Mouse (Mus musculus) hindbrain, embryonic 10.5 days (tissue): ENCODE data around the gene Ska3. TPM values are rescaled to one million over a fixed set of nuclear protein-coding genes. Genes with fewer than 3 reads are reported as not detected.
A peak's percentile ranks its signal among the peaks of the same experiment; 100 is the strongest.
"Not testable (repeated sequence)": the region's sequence is repeated elsewhere in the genome, so short reads cannot be mapped to it uniquely, and the experiment has no call there.

Source experiments
- DNase-seq: peaks from one replicate; pipeline ENCODE4 v3.0.0-alpha.2; 2017; ENCODE audit warnings: low spot score
- H3K27ac ChIP-seq: fragments of 300-500 bp; sonication (generic); 2 replicates; pipeline ENCODE4 v1.5.1; 2016; ENCODE audit warnings: mild to moderate bottlenecking, moderate library complexity
- H3K27me3 ChIP-seq: fragments of 300-500 bp; sonication (generic); 2 replicates; pipeline ENCODE4 v1.6.1; 2016; ENCODE audit warnings: mild to moderate bottlenecking; ENCODE audit not compliant: poor library complexity, insufficient read depth, severe bottlenecking
- H3K36me3 ChIP-seq: fragments of 300-500 bp; sonication (generic); 2 replicates; pipeline ENCODE4 v1.6.1; 2016; ENCODE audit warnings: mild to moderate bottlenecking, moderate library complexity
- H3K4me1 ChIP-seq: fragments of 300-500 bp; sonication (generic); replicated peaks from 2 replicates; pipeline ENCODE4 v1.6.1; 2016; ENCODE audit warnings: mild to moderate bottlenecking
- H3K4me3 ChIP-seq: fragments of 300-500 bp; sonication (generic); 2 replicates; pipeline ENCODE4 v1.5.1; 2016; ENCODE audit warnings: mild to moderate bottlenecking, moderate library complexity
- H3K9me3 ChIP-seq: fragments of 300-500 bp; sonication (generic); 2 replicates; pipeline ENCODE4 v1.6.1; 2016; ENCODE audit warnings: mild to moderate bottlenecking, moderate library complexity
- WGBS: fragments of 180-500 bp; shearing (Covaris S2); methylation state at CpG from one replicate; pipeline ENCODE4 v1.1.7; 2016; 5-methylcytosine and 5-hydroxymethylcytosine counted together
- polyA plus RNA-seq: library from polyadenylated mRNA; unstranded; fragments of >200 nt; fragmentation: Nextera tagmentation; extraction: Ambion mirVana; gene quantifications from 2 replicates; pipeline ENCODE4 v1.2.1, GENCODE M21; 2016

Ska3 gene
- 43.7 and 51.5 TPM in 2 replicates for polyA plus RNA-seq

- H3K9me3 ChIP-seq = no peaks in the 10 kb centered on the region
- peak; percentile 95 for DNase-seq
- WGBS = under 1% methylated on average over 96 of the region's 96 CpGs
- H3K27ac ChIP-seq = peak within 1 kb of the TSS; percentile 97
- no peaks in the 10 kb centered on the region for H3K27me3 ChIP-seq
- peaks cover 32% of the 10 kb centered on the region for H3K36me3 ChIP-seq
- peaks cover 28% of the 10 kb centered on the region for H3K4me1 ChIP-seq
- H3K4me3 ChIP-seq = peak within 1 kb of the TSS; percentile 92
These were observed at the start of gene Ska3, which contains the start of gene Mrpl57 for GRCm38 (mm10) chr14:57825788-57826751. Gene Ska3, minus strand, starts transcription at chr14:57826185. Gene Mrpl57, plus strand, starts transcription at chr14:57826234.

- Histone ChIP-seq H3K36me3 (peaks cover 68% of the 10 kb centered on the region), H3K9me3 (no peaks in the 10 kb centered on the region), H3K27ac (no peak overlapping the region), H3K4me3 (no peak overlapping the region), H3K27me3 (no peaks in the 10 kb centered on the region), H3K4me1 (no peaks in the 10 kb centered on the region)
- DNase-seq = no peak
- 96% methylated on average over 3 of the region's 3 CpGs for WGBS
These were observed 40.8 kb upstream of the Ska3 start for GRCm38 (mm10) chr14:57866676-57867276.

GRCm38 (mm10) chr14:57865256-57865655 lies 39.3 kb upstream of the Ska3 start:
- Histone ChIP-seq H3K36me3 (peaks cover 74% of the 10 kb centered on the region), H3K27ac (no peak overlapping the region), H3K27me3 (no peaks in the 10 kb centered on the region), H3K9me3 (no peaks in the 10 kb centered on the region), H3K4me3 (no peak overlapping the region), H3K4me1 (no peaks in the 10 kb centered on the region)
- 97% methylated on average over 3 of the region's 3 CpGs for WGBS
- no peak for DNase-seq

GRCm38 (mm10) chr14:57863129-57863528 lies 37.1 kb upstream of the Ska3 start:
- Histone ChIP-seq H3K4me3 (no peak overlapping the region), H3K27me3 (no peaks in the 10 kb centered on the region), H3K9me3 (no peaks in the 10 kb centered on the region), H3K36me3 (peaks cover 74% of the 10 kb centered on the region), H3K27ac (no peak overlapping the region), H3K4me1 (no peaks in the 10 kb centered on the region)
- DNase-seq = no peak
- 89% methylated on average over 2 of the region's 2 CpGs for WGBS

- WGBS = 94% methylated on average over 4 of the region's 4 CpGs
- no peak overlapping the region for H3K4me3 ChIP-seq
- no peaks in the 10 kb centered on the region for H3K9me3 ChIP-seq
- H3K36me3 ChIP-seq = peaks cover 73% of the 10 kb centered on the region
- H3K4me1 ChIP-seq = no peaks in the 10 kb centered on the region
- H3K27ac ChIP-seq = no peak overlapping the region
- H3K27me3 ChIP-seq = no peaks in the 10 kb centered on the region
- no peak for DNase-seq
These were observed 36.0 kb upstream of the Ska3 start for GRCm38 (mm10) chr14:57861987-57862412.

GRCm38 (mm10) chr14:57859520-57859919 lies 33.5 kb upstream of the Ska3 start:
- DNase-seq = no peak
- no peaks in the 10 kb centered on the region for H3K27me3 ChIP-seq
- H3K4me3 ChIP-seq = no peak overlapping the region
- no peaks in the 10 kb centered on the region for H3K4me1 ChIP-seq
- H3K36me3 ChIP-seq = peaks cover 67% of the 10 kb centered on the region
- no peaks in the 10 kb centered on the region for H3K9me3 ChIP-seq
- H3K27ac ChIP-seq = no peak overlapping the region

GRCm38 (mm10) chr14:57858601-57859000 lies 32.6 kb upstream of the Ska3 start:
- DNase-seq = no peak
- Histone ChIP-seq H3K27ac (no peak overlapping the region), H3K36me3 (peaks cover 67% of the 10 kb centered on the region), H3K4me1 (no peaks in the 10 kb centered on the region), H3K27me3 (no peaks in the 10 kb centered on the region), H3K4me3 (no peak overlapping the region), H3K9me3 (no peaks in the 10 kb centered on the region)
- WGBS = 91% methylated on average over 2 of the region's 2 CpGs

DNA sequence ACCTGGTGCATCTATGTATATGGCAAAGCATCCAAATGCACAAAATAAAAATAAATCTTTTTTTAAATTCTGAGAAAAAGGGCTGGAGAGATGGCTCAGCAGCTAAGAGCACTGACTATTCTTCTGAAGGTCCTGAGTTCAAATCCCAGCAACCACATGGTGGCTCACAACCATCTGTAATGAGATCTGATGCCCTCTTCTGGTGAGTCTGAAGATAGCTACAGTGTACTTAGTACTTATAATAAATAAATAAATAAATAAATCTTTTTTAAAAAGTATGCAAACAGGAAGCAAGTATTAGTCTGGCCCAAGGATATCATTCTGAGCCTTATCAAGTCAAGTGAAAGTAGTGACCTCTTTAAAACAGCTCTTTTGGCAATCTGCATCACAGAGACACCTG lies 30.1 kb upstream of the Ska3 start:
- H3K4me3 ChIP-seq, DNase-seq, H3K27me3 ChIP-seq, H3K27ac ChIP-seq, H3K4me1 ChIP-seq, H3K9me3 ChIP-seq: not testable (repeated sequence)
- peaks cover 63% of the 10 kb centered on the region for H3K36me3 ChIP-seq

GRCm38 (mm10) chr14:57852961-57853360 lies 27.0 kb upstream of the Ska3 start:
- WGBS = 81% methylated on average over 2 of the region's 2 CpGs
- DNase-seq = no peak
- Histone ChIP-seq H3K27me3 (no peaks in the 10 kb centered on the region), H3K27ac (no peak overlapping the region), H3K9me3 (no peaks in the 10 kb centered on the region), H3K36me3 (peaks cover 65% of the 10 kb centered on the region), H3K4me1 (no peaks in the 10 kb centered on the region), H3K4me3 (no peak overlapping the region)

GRCm38 (mm10) chr14:57850330-57850729 lies 24.3 kb upstream of the Ska3 start:
- Histone ChIP-seq H3K36me3 (peaks cover 62% of the 10 kb centered on the region), H3K4me1 (no peaks in the 10 kb centered on the region), H3K27me3 (no peaks in the 10 kb centered on the region), H3K4me3 (no peak overlapping the region), H3K27ac (no peak overlapping the region), H3K9me3 (no peaks in the 10 kb centered on the region)
- no peak for DNase-seq
- WGBS = 92% methylated on average over 3 of the region's 3 CpGs

- DNase-seq = no peak
- 91% methylated on average over 2 of the region's 2 CpGs for WGBS
- Histone ChIP-seq H3K27me3 (no peaks in the 10 kb centered on the region), H3K4me3 (no peak overlapping the region), H3K27ac (no peak overlapping the region), H3K36me3 (peaks cover 67% of the 10 kb centered on the region), H3K9me3 (no peaks in the 10 kb centered on the region), H3K4me1 (no peaks in the 10 kb centered on the region)
These were observed 22.7 kb upstream of the Ska3 start for GRCm38 (mm10) chr14:57848646-57849045.

DNA sequence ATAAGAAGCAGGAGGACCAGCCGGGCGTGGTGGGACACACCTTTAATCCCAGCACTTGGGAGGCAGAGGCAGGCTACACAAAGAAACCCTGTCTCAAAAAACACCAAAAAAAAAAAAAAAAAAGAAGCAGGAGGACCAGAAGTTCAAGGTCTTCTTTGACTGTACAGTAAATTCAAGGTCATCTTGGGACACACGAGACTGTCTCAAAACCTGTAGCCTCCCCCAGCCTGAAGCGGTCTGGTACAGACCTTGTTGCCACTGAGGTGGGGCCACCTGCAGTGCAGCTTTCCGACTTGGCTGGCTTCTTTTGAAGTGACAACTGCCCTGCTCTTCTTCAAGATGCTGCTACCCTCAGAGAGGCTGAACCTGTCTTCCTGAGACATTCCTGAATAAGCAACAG lies 22.1 kb upstream of the Ska3 start:
- H3K27ac ChIP-seq, H3K4me1 ChIP-seq, H3K4me3 ChIP-seq, DNase-seq, H3K27me3 ChIP-seq, H3K9me3 ChIP-seq: not testable (repeated sequence)
- WGBS = 83% methylated on average over 5 of the region's 5 CpGs
- H3K36me3 ChIP-seq = peaks cover 62% of the 10 kb centered on the region

DNA sequence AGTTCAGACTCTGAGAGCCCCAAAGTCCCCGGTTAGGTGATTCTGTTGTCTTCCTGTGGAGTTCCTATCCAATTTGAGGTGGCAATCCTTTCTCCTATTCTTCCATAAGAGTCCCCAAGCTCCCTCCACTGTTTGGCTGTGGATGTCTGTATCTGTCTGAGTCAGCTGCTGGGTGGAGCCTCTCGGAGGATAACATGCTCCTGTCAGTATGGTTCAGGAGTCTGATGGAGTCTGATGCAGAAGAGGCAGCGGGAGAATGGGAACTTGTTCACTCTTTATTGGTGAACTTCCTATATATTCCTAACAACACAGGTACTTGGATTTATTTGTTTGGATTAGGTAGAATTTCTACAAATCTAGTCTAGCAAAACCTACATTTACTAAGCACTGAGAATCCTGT lies 18.6 kb upstream of the Ska3 start:
- no peak for DNase-seq
- H3K36me3 ChIP-seq = peaks cover 71% of the 10 kb centered on the region
- H3K9me3 ChIP-seq = no peaks in the 10 kb centered on the region
- H3K4me3 ChIP-seq = no peak overlapping the region
- no peak overlapping the region for H3K27ac ChIP-seq
- WGBS = 84% methylated on average over 3 of the region's 3 CpGs
- H3K4me1 ChIP-seq = no peaks in the 10 kb centered on the region
- no peaks in the 10 kb centered on the region for H3K27me3 ChIP-seq
